Mouse (Mus musculus) CD4-positive helper T cell, adult 2 months (primary cell): ENCODE measurements around the gene Cpne8.
"Not testable (repeated sequence)": the region's sequence is repeated elsewhere in the genome, so short reads cannot be mapped to it uniquely, and the experiment has no call there.

Experiments
- DNase-seq: peaks from one replicate; pipeline ENCODE4 v3.0.0-alpha.2; 2012; ENCODE audit warnings: low read depth, missing footprints, low spot score

Cpne8 gene

GRCm38 (mm10) chr15:90616116-90616798 lies 63.0 kb downstream of the Cpne8 start:
- DNase-seq, result no peak

- not testable (repeated sequence) for DNase-seq
Measured at GRCm38 (mm10) chr15:90610767-90611166, 68.5 kb downstream of the Cpne8 start.

DNA sequence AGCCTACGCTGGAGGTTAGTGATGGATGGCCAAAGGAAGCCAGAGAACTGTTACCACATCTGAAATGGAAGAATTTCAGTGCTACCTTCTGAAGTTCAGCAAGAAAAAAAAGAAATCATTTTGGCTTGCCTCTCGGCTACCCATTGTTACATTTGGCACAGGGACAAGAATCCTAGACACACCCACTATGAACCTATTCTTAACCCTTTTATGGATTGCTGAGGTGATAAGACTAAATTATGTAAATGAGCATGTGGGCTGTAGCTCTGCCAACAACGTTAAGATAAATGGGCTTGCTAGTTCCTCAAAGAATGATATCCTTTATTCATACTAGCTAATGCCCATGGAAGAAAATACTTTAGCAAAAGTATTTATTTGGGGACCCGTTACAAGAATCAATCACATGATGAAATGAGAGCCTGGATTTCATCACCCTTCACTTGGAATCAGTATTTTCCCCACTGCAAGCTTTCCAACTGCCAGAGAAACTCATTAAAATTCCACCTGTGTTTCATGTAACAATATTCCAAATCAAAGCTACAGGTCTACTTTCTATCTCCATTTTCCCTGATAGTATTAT lies 69.3 kb downstream of the Cpne8 start:
- DNase-seq, result no peak

DNA sequence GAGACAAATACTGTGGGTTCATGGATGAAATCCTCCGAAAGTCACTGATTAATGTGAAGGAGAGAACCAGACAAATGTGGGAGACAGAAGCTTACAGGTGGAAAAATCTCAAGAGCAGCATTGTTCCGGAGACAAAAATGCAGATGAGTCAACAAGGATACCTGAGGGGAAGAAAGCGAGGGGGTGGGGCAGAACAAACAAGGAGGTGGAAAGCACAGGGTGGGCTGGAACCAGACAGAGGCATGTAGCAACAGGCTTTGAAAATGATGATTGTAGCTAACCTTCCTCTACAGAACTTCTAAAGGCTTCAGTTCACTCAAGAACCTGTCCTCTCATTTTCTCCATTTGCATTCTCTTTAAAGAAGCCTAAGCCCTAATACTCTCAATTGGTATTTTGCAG lies 70.9 kb downstream of the Cpne8 start:
- DNase-seq, result no peak

DNA sequence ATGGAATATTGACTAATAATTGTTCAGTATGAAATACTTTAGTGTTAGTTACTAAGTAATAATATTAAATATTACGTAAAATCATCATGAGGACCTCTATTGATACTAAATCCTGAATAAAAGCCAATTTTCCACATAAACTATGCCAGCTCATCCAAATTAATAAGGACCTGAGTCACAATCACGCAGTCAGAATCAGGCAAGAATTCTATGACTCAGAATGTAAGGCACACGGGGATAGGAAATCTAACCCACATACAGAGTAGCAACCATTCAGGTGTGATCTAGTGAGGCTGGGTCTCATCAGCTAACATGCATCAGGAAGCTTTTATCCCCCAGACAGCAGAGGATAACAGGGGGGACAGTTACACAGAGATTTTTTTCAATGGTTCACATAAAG lies 72.1 kb downstream of the Cpne8 start:
- no peak for DNase-seq

DNA sequence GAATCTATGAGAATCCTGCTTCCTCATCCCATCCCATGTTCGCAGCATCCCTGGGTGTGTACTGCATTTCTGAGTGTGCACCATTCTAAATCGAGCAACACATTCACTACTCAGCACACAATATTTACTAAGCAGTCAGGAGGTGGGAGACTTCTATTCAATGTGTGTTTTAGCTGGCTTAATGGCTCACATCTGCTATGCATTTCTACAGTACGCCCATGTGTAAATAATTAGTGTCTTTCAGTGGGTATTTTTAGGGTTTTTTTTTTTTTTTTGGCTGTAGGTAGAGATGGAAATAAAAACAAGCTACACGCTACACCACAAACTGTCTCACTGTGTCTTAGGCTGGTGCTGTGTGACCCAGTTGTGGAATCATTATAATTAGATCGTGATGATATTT lies 75.6 kb downstream of the Cpne8 start:
- DNase-seq, result no peak

DNA sequence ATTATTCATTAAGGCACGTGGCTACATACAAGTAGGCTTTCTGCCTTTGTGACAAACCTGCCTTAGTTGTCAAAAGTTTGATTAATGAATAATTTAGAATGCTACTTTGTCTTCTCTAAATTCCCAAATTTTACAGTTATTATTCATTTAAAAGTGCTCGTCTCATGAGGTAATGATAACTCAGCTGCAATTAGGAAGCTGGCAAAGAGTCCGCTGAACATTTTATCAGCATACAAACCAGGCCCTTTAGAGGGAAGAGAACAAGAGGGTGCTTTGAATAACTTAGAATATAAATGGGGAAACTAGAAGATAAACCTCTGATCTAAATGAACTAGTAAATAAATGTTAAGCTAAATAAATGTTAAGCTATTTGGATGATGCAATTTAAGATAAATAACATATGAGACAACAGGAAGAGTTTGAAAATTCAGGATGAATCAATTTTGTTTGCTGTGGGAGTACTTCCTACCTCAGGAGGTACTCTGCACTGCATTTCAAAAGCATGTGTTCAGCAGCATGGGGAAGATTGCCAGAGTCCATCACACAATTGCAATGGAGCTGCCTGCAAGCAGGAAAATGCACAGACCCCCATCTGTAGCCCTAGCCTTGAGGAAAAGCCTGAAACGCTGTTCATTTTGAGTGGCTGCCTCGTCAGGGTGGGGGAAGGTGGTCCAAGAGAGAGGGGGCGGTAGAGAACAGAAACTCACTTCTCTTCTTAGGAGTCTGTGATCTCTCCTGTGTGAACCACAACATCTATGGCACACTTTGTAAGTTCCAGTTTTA lies 81.3 kb downstream of the Cpne8 start:
- DNase-seq, result no peak

DNA sequence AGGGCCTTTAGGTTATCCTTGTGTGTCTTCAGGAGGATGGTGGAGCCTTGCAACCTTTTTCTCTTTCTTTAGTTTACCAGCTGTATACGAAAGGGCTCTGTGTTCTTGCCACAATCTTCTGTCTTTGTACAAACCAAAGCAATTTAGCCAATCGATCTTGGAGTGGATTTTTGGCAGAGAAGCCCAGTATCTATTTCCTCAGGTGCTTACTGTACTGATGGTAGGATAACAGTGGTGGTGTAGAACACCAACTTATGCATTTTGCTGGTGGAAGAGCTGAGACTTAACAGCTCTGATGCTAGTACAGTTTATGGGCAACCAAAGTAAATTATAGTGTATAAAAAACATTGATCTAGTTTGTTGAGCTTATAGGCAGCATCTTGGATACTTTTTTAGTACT lies 83.6 kb downstream of the Cpne8 start:
- DNase-seq, result no peak

DNA sequence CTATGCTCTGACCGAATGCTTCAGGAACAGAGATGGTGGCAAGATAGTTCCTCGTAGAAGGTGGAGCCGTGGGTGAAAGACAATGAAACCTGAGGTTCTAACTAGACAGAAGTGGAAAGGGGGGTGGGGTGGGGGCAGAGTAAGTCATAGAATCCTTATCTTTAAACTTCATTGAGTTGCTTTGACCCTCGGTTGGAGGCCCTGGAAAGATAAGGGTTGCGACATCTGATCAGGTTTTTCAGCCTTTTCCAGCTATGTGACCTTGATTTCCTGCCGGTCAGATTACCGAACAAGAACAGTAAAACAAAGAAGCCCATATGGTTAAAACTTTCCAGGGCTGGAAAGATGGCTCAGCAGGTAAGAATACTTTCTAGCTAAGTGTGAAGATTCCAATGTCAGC lies 89.6 kb downstream of the Cpne8 start:
- no peak for DNase-seq

DNA sequence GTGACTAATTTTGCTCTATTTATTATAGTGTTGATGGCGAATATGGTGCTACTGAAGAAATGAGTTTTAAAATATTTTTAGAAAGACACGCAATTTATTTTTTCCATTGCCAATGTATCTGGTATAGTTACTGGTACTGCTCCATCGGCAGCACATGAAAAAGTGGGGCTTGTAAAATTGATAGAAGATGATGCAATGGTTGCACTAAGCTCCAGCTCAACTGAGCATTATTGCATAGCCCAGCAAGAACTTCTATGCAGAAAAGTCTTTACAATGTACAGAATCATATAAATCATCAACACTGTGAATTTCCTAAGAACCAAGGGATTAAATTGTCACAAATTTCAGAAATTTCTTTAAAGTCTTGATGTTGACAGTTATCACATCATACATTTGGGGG lies 101.8 kb downstream of the Cpne8 start:
- no peak for DNase-seq

GRCm38 (mm10) chr15:90569246-90569645 lies 110.0 kb downstream of the Cpne8 start:
- DNase-seq, result no peak

GRCm38 (mm10) chr15:90568050-90568449 lies 111.2 kb downstream of the Cpne8 start:
- no peak for DNase-seq

DNA sequence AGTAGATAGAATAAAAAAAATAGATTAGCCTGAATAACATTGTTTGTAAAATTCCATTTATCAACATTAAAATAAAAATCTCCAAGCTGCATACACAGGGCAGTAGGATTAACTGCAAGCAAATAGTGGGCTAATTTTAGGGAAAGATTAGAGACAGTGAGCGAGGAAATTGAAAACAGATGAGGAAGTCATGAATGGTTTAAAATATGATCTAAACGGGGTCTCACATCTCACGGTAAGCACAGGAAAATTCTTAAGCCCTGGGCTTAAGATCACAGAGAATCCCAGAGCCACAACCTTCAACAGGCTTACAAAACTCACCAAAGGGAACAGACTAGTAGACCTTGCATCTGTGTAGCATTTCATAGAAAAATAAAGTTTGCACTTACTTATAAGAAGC lies 115.2 kb downstream of the Cpne8 start:
- DNase-seq, result no peak

DNA sequence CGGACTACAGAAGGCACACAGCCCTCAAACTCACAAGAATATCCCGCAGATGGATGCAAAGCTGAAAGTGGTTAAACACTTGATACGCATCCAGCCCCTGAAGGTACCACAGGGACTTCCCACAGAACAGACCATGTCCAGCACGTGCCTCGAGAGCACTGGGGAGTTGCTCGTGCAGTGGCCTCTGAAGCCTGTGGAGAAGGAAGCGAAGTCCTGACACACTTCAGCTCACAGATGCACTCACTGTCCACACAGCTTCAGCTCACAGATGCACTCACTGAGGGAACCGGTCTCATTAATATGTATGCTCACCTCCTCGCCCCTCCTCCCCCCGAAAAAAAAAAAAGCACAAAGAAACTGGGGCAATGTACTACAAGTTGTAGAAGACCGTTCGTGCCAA lies 117.6 kb downstream of the Cpne8 start:
- DNase-seq, result no peak

GRCm38 (mm10) chr15:90548589-90548988 lies 130.6 kb downstream of the Cpne8 start:
- no peak for DNase-seq

GRCm38 (mm10) chr15:90543447-90543846 lies 135.8 kb downstream of the Cpne8 start:
- no peak for DNase-seq

DNA sequence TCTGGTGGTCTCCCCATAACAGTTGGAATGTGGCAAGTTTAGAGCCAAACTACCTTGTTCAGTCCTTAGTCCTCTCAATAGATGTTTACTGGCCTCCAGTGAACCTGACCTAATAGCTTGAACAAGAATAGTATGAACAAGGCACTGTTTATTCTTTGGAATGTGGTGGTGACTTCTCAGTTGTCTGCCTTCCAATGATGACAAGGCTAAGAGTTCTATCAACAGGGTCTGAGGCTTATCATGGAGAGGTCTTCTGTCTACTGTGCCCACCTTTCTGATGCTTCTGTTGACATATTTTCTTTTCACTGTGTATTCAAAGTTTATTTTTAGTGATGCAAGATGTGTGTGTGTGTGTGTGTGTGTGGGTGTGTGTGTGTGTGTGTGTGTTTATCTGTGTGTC lies 137.1 kb downstream of the Cpne8 start:
- DNase-seq, result no peak

- no peak for DNase-seq
Measured at GRCm38 (mm10) chr15:90536311-90537202, 142.7 kb downstream of the Cpne8 start.

GRCm38 (mm10) chr15:90535730-90536129 lies 143.5 kb downstream of the Cpne8 start:
- DNase-seq, result no peak

- no peak for DNase-seq
Measured at GRCm38 (mm10) chr15:90512769-90513168, 166.5 kb downstream of the Cpne8 start.

DNA sequence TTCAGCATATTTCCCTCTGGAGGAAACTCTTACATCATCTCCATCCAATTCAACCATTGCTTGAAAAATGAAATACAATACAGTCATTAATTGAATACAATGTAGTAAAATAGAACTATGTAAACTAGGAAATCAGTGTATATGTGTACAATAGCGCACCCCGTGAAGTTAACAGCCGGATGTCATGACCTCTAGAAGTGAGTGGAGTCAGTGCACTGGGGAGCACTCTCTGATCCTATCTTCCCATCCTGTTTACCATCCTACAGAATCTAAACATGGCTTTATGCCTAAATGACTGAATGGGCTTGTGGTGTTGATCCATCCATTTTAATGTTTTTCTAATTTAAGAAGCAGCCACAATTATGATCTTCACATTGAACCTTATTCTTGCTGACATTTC lies 182.2 kb downstream of the Cpne8 start:
- DNase-seq, result no peak

DNA sequence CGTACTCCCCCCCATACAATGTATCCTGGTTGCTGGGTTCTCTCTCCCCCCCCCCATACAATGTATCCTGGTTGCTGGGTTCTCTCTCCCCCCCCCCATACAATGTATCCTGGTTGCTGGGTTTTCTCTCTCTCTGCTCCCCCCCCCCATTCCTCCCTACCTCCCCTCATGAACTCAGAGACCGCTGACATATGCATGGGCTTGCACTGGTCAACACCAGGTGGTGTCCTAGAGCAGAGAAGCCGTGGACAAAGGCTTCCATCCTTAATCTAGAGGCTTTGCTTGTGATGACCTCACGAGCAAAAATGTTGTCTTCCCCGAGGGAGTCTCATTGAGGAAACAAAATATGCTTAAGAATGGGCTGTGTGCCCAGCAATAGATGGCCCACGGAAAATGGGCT lies 187.7 kb downstream of the Cpne8 start:
- no peak for DNase-seq
